Mouse (Mus musculus) testis, adult 2 months (tissue): ENCODE measurements around the gene Myh10.

Source experiments
- CTCF ChIP-seq: fragments of 200-500 bp; IDR thresholded peaks from 2 replicates; pipeline ENCODE4 v1.5.1; 2012; ENCODE audit warnings: low read depth, mild to moderate bottlenecking, inconsistent platforms, low read length, moderate library complexity; ENCODE audit not compliant: control insufficient read depth, insufficient read depth, insufficient replicate concordance
- POLR2A ChIP-seq: fragments of 200-500 bp; IDR thresholded peaks from 2 replicates; pipeline ENCODE4 v1.6.1; 2012; ENCODE audit warnings: low read depth, mild to moderate bottlenecking, inconsistent platforms, low read length, moderate library complexity; ENCODE audit not compliant: control insufficient read depth

DNA sequence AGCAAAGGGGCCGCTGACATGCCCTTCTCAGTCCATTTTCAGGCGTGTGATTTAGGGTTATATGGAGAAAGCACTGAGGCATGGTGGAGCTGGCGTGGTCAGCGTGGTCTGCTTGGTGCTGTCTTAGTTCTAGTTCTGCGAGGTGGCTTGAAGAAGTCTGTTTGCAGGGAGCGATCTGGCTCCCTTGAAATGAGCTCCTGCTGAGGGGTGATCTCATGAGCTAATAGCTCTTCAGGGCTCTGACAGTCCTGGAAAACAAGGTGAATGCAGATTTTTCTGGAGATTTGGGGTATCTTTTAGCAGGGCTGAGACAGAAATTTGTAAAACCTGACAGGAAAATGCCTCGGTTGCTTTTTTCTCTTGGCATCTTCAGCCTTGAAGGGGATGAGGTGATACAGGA, 48.1 kb downstream of the Myh10 start:
- TF ChIP-seq CTCF, result no peak
- no peak for TF ChIP-seq POLR2A
